Mouse (Mus musculus) cerebellum, postnatal 25 days (tissue): ENCODE data around the gene Slc6a12.
A peak's percentile ranks its signal among the peaks of the same experiment; 100 is the strongest.

Source experiments
- DNase-seq, 2 experiments: peaks; one replicate each; pipeline ENCODE4 v3.0.0; 2021; ENCODE audit warnings: mixed read lengths in 2 of 2

Gene Slc6a12

DNA sequence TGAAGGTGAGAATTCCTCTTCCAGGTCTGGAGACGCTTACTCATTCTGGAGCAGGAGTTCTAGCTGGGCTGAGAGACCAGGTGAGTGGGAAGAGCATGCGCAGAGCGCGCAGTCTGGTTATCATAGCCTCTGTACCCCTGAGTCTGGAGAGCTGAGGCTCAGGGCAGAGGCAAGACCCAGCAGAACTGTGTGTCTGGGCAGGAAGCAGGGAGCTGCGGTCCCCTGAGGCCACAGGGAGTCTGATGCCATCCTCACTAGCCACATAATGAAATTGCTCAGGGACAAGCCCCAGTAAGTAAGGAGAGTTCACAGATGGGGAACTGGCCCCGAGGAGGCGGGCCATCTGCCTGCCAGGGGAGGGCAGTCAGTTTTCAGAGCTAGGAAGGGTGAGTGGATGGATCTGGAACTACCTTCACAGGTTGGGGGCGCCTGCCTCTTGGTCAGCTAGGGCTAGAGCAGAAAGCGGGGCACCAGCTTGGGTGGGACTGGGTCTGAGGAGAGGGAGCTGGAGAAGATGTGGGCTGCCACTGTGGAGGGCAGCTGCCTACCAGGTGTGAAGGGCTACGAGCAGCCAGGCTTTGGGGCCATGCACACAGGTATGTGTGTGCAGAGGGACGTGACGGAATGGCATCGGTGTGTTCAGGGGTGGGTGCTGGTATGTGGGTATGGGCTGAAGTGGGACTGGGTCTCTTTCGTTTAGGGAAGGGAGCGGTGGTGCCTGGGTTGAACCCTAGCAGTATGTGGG lies at the start of gene Slc6a12:
Gene Slc6a12 (plus strand): TSS at position 51 of the 745 bp plus-strand sequence.
- DNase-seq: peak in 1 of 2 experiments; percentile 19

DNA sequence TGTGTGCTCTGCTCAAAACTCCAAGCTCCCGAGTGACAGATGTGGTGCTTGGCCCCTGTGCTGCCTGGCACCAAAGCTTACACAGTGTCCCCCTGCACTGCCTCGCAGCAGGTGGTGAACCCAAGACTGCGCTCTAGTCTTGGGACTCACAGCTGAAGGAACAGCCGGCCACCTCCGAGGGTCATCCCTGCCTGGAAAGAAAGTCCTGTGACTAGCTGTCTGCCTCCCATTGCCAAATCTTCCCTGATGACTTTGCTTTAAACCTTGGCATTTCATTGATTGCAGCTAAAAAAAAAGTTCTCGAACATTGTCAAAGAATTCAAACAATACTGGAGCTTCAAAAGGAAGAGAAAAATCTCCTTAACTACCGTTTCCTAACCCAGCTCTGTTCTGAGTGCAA lies 43.6 kb upstream of the Slc6a12 start:
- DNase-seq: no peak

- peak in 1 of 2 experiments; percentile 8 for DNase-seq
Measured at GRCm38 (mm10) chr6:121299954-121300353, 42.9 kb upstream of the Slc6a12 start, which contains the start of gene Slc6a13. Gene Slc6a13, plus strand, starts transcription at chr6:121300227.

- DNase-seq: no peak
Measured at GRCm38 (mm10) chr6:121300504-121300903, 42.4 kb upstream of the Slc6a12 start.

- DNase-seq: no peak
Measured at GRCm38 (mm10) chr6:121303466-121304220, 39.2 kb upstream of the Slc6a12 start.

DNA sequence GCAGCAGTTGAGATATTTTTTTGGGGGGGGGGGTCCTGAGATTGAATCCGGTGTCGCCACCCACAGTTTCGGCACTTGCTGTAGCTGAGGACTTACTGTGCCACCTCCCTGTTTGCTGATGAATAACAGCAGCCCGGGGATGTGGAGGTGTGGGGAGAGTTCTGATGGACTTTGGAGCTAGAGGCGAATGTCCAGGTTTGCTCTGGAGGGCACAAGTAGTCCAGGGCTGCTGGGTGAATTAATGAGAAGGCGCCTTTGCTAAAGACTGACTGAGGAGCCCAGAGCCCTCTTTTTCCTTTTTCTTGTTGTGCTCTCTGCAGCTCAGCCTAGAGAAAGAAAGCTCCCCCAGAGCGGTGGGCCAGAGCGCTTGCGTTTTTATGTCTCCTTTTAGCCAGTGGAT lies 38.2 kb upstream of the Slc6a12 start:
- no peak for DNase-seq

DNA sequence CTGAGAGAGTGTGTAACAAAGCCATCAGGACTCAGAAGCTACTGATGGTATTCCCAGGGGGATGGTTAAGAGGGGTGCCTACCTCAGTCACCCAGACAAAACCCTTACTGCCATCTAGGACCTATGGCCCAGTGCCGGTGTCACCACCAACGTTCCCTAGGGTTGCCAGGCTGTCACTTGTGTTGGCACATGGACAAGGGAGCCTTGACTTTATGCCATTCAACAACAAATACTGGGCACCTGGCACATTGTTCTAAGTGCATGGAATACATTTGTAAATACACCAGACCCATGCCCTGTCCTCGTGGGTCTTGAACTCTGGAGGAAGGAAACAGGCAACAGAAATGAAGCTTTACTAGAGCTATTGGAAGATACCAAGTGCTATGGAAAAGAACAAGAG lies 37.3 kb upstream of the Slc6a12 start:
- DNase-seq: no peak

GRCm38 (mm10) chr6:121310984-121311383 lies 31.9 kb upstream of the Slc6a12 start:
- DNase-seq: no peak

DNA sequence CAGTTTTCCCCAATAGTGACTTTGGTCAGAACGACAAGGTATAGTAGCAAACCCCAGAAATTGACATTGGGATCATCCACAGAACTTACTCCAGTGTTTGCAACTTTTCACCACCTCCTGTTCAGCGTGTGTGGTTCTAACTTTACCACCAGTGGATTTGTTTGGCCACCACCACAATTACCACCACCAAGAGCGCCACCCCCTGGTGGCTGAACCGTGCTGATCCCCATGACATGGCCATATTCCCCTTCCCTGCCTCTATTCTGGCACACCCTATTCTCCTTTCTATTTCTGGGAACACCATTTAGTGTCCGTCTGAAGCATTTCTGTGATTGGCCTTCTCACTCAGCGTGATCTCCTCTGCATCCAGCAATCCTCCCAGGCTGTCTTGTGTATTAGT lies 23.8 kb upstream of the Slc6a12 start:
- DNase-seq: no peak

- DNase-seq: no peak
Measured at GRCm38 (mm10) chr6:121322381-121323110, 20.3 kb upstream of the Slc6a12 start.

GRCm38 (mm10) chr6:121325298-121325697 lies 17.6 kb upstream of the Slc6a12 start:
- DNase-seq: no peak

GRCm38 (mm10) chr6:121325740-121326139 lies 17.1 kb upstream of the Slc6a12 start:
- no peak for DNase-seq

DNA sequence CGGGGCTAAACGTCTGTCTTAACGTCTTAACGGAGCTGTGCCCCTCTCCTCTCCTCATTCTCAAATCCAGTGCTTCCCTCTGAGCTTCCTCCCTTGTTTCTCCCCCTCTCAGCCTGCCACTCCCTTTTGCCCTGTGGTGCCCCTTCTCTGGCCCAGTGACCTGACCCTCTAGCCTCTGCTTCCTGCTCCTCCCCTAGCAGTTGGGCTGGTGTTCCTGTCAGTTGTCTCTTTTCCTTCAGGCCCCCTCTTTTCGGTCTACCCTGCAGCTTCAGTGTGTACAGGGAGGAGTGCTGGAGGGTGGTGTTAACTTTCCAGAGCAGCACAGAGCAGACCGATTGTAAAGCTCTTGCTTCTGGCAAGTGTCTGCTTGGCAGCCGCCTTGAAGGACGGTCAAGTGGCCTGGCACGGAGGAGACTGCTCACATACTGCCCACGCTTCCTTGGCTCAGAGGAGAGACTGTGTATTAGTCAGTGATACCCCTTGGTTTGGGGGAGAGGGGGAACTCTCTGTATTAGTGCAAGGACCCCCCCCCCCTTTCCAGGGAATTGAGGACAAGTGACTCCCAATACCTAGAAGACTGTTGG lies 16.3 kb upstream of the Slc6a12 start:
- DNase-seq: peak in 1 of 2 experiments; percentile 26

DNA sequence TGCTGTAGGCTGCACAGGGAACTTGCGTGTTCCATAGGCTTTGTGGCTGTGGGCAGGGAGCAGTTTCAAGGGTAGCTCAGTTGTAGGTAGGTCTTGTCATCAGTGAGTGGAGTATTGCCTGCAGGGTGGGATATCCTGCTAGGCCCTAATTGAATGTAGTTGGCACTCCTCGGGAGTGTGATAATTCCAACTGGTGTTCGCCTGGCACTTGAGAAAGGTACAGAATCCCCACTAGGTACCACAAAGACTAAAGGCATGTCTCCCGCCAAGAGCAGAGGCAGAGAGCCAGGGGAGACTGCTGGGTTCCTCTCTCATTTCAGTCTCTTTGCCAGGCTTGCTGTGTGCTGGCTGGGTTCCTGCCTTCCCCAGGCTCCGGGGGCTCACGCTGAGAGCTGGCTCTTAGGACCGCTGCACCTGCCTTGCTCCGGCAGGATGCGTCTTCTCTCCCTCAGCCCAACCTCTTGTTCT lies 14.4 kb upstream of the Slc6a12 start:
- DNase-seq: peak; percentile 93 to 94

DNA sequence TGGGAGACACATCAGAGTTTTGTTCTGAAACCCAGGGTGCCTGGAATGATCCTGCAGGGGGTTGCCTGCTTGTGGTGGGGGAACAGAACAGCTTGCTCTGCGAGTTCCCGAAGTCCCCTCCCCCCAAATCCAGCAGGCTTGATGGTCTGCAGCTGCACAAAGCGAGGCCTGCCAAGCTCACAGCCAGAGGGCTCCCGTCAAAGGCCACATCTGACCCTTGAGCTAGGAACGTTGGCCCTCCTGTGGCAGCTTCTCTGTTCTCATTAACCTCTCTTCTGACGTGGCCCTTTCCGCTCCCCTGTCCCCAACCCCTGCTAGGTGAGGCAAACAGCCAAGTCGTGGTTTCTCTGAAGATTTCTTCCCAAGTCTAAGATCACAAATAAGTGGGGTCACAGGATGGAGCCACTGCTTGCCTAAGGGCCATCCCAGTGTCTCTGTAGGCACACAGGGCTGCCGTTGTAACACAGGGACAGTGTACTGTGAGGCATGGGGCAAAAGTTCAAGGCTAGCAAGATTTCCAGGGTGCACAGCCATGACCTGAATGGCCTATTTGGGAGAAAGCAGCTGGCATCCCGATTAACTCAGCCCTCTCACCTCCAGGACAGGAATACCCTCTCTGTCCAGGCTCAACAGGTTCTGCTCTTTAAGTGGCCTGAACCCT lies 12.9 kb upstream of the Slc6a12 start:
- peak in 1 of 2 experiments; percentile 21 for DNase-seq

DNA sequence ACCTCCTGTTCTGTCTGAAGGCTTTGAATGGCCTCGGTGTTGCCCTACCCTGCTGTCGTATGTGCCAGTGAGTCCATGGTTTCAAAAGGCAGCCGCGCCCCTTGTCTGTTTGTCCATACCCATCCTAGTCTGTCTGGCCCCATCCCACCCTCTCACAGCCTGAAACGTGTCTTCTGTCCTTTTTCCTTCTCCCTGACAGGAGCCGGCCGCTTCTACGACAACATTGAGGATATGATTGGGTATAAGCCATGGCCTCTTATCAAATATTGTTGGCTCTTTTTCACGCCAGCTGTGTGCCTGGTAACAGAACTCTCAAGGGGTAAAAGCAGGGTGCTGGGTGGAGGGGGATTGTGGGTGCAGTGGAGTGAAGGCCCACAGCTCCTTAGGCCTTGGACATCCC lies 7.0 kb upstream of the Slc6a12 start:
- no peak for DNase-seq

DNA sequence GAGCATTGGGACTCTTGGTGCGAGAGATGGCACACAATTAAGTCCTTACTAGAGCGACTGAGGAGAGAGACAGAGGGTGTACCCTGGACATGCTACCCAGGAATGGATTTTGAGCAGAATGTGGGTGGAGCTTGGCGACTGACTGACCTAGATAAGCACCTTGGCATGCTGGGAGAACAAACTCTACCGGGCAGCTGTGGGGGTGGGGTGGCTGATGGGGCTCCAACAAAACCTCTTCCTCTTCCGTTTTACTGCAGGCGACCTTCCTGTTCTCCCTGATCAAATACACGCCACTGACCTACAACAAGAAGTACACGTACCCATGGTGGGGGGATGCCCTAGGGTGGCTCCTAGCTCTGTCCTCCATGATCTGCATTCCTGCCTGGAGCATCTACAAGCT lies 6.3 kb upstream of the Slc6a12 start:
- DNase-seq: peak in 1 of 2 experiments; percentile 28

DNA sequence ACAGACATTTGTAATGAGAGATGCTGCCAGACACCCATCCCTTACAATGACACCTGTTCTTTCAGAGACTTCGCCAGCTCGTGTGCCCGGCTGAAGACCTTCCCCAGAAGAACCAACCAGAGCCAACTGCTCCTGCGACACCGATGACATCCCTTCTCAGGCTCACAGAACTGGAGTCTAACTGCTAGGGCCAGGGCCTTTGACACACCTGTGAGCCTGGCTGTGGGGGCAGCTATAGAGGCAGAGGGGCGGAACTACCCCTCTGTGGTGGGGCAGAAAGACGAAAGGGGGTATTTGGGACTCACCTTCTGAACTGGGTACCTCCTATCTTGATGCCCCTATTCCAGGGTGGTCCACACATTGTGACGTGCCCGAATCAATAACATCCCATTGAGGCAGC lies 5.6 kb upstream of the Slc6a12 start:
- DNase-seq: no peak

DNA sequence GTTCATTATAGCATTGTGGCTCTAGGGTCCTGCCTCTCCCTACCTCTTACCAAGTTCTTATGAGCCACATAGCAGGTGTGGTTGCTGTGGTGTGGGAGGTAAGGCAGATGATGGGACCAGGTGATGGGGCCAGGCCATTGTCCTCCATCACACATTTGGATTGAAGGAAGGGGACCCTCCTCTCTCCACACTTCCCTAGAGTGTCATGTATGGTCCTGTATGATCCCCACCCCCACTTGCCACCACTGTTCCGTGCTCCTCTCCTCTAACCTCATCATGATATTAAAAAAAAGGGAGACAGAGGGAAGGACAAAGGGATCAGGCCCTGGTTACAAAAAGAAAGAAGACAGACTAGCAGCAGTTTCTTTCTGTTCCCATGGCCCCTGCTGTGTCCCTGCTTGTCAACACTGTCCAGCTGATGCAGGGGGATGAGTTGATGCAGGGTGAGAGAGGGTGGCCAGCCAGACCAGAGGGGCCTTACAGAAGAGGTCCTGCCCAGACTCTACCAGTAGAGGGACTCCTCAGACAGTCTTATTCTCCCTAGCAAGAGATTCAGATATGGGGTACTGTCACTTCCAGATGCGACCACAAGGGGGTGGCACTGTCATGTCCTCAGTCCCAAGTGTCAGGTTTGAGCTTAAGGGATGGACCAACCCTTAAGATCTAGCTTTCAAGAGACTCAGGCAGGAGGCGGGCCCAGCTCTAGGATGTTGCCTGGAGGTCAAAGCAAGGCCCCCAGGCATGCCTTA lies 4.9 kb upstream of the Slc6a12 start:
- peak; percentile 63 to 80 for DNase-seq

DNA sequence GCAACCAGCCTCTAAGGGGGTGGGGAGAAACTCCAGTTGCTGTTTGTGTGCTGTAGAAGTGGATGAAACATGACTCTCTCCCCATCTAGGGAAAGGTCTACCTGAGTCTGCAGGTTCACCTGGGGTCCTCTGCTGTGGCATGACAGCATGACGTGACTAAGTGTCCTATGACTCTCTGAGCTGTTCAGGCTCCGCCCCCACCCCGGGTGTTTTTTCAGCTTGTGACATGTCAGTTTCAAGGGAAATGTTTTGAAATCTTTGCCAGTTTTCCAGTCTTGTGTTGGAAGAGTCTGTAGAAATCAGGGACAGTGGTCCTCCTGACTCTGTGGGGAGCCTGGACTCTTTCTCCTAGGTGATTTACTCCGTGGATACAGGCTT lies 4.4 kb upstream of the Slc6a12 start:
- no peak for DNase-seq

DNA sequence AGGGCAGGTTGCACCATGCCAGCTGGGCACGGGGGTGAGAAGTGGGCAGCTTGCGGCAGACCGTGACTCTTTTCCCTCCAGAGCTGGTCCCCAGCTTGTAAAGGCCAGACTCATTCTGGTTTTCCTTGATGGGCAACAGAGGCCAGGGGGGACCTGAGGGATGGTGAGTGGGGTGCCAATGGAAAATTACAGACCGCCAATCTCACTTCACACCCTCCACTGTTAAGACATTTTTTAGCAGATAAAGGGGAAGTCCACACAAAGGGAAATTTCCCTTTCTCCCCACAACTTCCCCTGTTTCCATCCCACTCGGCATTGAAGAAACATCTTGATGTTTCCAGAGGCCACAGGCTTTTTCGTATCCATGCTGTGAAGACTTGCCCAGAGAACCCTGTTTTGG lies 1.2 kb upstream of the Slc6a12 start:
- no peak for DNase-seq

DNA sequence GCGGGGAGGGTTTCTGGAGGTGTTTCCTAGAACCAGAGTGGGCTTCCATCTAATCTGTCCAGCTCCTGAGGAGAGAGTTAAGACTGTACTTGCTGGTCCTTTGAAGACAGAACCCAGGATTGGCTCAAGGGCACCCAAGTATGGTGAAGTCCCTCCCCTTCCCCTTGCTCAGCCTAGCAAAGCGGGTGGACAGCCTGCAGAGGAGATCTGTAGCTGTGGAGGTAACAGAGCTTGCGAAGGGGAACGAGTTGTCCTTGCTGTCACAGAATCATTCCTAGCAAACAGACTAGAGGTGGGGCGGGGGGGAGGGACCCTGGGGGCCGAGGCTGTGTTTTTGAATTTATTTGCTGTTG lies 871 bp downstream of the Slc6a12 start:
- DNase-seq: no peak
